Mouse (Mus musculus): ENCODE measurements at regions not wholly inside any gene's neighbourhood (a gene's known extent, or its start where the extent isn't known, plus 50 kb on each side); places are given as distances from the start of the nearest gene placed in this dataset.
A peak's percentile ranks its signal among the peaks of the same experiment; 100 is the strongest.

DNA sequence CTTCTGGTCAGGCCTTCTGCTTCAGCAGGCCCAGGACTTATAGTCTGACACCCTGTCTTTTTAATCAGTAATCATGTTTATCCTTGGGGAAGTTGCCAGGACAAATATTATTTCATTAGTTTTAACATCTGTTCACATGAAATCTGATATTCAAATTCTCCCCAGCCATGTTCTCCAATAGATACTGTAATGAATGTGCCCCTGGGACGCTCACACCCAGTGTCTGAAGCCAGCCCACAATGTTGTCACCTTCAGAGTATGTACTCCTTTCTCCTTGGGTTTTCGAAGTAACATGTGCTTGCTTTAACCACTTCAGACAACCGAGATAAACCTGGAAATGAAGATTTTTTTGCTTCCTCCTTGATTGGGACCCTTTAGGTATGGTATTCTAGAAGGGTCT lies 156.3 kb downstream of the Ackr3 start:
- no peak overlapping the region for H3K9ac ChIP-seq (replicated peaks; ENCODE audit: low read length)
- H3K36me3 ChIP-seq (ENCODE audit: insufficient read depth, low read length), result no peaks in the 10 kb centered on the region
- no peak overlapping the region for H3K27ac ChIP-seq (ENCODE audit: low read length)
- H3K27me3 ChIP-seq (ENCODE audit: insufficient read depth, low read length), result peaks cover 3% of the 10 kb centered on the region; the same call in 1 of the 2 replicates
- WGBS, result 68% methylated on average over 3 of the region's 3 CpGs
- no peak for ATAC-seq (ENCODE audit: low FRiP score, low TSS enrichment)
- no peaks in the 10 kb centered on the region for H3K9me3 ChIP-seq (ENCODE audit: low read length)
- H3K4me3 ChIP-seq (ENCODE audit: low read length), result no peak overlapping the region
- H3K4me2 ChIP-seq (replicated peaks; ENCODE audit: low read depth, low read length), result no peak overlapping the region
- no peaks in the 10 kb centered on the region for H3K4me1 ChIP-seq (ENCODE audit: insufficient read depth, low read length)

DNA sequence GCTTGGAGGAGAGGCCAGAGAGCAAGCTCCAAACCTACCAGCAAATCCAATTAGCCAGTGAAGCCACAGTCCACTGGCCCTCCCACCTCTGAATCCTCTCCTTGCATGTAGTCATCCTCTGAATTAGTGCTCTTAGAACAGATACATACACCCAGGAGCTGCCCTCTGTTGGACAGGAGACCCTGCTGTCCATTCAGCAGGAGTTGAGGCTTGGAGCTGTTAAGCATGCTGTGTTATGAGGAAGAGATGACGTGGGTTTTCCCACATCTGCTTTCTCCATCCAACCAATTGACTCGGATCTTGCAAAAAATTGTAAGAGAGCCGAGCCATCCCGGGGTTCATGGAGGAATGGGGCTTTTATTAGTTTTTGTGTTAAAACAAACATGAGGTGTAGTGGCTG lies 160.7 kb downstream of the Ackr3 start:
- Histone ChIP-seq H3K4me3 (ENCODE audit: low read length) (no peak overlapping the region), H3K4me2 (replicated peaks; ENCODE audit: low read depth, low read length) (no peak overlapping the region), H3K27me3 (ENCODE audit: insufficient read depth, low read length) (no peaks in the 10 kb centered on the region), H3K27ac (ENCODE audit: low read length) (no peak overlapping the region), H3K4me1 (ENCODE audit: insufficient read depth, low read length) (no peaks in the 10 kb centered on the region), H3K36me3 (ENCODE audit: insufficient read depth, low read length) (no peaks in the 10 kb centered on the region), H3K9me3 (ENCODE audit: low read length) (no peaks in the 10 kb centered on the region), H3K9ac (replicated peaks; ENCODE audit: low read length) (no peak overlapping the region)
- 76% methylated on average over 4 of the region's 4 CpGs for WGBS
- no peak for ATAC-seq (ENCODE audit: low FRiP score, low TSS enrichment)

DNA sequence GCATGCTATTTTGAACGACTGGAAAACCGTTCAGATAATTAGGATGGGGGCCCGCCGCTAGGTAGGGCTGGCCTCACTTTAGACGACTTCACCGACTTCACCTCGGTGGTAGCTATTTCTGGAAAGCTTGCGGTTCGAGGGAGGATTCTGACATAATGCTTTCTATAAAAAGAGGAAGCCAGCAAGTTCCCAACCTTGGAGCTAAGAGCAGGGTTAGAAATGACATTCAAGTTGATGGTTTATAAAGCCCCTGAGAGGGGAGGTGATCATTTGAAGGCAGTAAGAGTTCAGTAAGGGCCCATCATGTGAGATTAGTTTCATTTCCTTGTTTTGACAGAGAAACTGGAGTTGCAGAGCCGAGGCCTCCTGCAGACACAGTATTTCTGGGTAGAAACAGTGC lies 164.8 kb downstream of the Ackr3 start:
- WGBS, result 55% methylated on average over 10 of the region's 10 CpGs
- Histone ChIP-seq H3K36me3 (ENCODE audit: insufficient read depth, low read length) (no peaks in the 10 kb centered on the region), H3K27ac (ENCODE audit: low read length) (no peak overlapping the region), H3K9me3 (ENCODE audit: low read length) (peaks cover 5% of the 10 kb centered on the region; the same call in 1 of the 2 replicates), H3K4me3 (ENCODE audit: low read length) (no peak overlapping the region), H3K27me3 (ENCODE audit: insufficient read depth, low read length) (no peaks in the 10 kb centered on the region), H3K9ac (replicated peaks; ENCODE audit: low read length) (no peak overlapping the region), H3K4me2 (replicated peaks; ENCODE audit: low read depth, low read length) (no peak overlapping the region), H3K4me1 (ENCODE audit: insufficient read depth, low read length) (no peaks in the 10 kb centered on the region)
- no peak for ATAC-seq (ENCODE audit: low FRiP score, low TSS enrichment)

DNA sequence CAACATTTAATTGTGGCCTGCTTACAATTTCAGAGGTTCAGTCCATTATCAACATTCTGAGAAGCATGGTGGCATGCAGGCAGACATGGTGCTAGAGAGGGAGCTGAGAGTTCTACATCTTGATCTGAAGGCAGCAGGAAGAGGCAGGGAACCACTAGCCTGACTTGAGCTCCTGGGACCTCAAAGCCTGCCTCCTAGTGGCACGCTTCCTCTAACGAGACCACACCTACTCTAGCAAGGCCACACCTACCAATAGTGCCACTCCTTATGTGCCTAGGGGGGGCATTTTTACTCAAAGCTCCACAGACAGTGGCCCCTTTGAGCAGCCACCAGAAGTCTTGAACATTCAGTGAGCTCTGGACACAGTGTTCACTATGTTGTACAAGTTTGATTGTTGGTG lies 165.5 kb downstream of the Ackr3 start:
- H3K27ac ChIP-seq (ENCODE audit: low read length), result no peak overlapping the region
- H3K4me3 ChIP-seq (ENCODE audit: low read length), result no peak overlapping the region
- no peak overlapping the region for H3K9ac ChIP-seq (replicated peaks; ENCODE audit: low read length)
- 64% methylated on average over 2 of the region's 2 CpGs for WGBS
- H3K36me3 ChIP-seq (ENCODE audit: insufficient read depth, low read length), result no peaks in the 10 kb centered on the region
- H3K27me3 ChIP-seq (ENCODE audit: insufficient read depth, low read length), result no peaks in the 10 kb centered on the region
- peaks cover 5% of the 10 kb centered on the region; the same call in 1 of the 2 replicates for H3K9me3 ChIP-seq (ENCODE audit: low read length)
- ATAC-seq (ENCODE audit: low FRiP score, low TSS enrichment), result no peak
- H3K4me1 ChIP-seq (ENCODE audit: insufficient read depth, low read length), result peaks cover under 1% of the 10 kb centered on the region; the same call in 1 of the 2 replicates
- no peak overlapping the region for H3K4me2 ChIP-seq (replicated peaks; ENCODE audit: low read depth, low read length)

DNA sequence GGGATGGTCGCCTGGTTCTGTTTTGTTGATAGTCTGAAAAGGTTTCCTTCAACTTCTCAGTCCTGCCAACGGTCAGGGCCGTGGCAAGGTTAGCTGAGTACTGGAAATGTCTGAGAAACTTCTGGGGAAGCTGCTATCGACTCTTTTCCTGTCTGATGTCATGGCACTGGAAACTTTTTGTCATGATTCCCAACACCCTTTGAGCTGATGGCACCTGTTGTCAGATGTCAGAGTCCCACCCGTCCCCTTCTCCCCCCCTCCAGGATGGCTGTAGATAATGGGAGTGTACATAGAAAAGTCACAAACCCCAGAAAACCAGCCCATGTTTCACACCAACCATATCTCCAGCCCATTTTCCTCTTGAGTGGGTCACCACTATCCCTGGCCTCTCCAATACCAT lies 167.0 kb downstream of the Ackr3 start:
- H3K27ac ChIP-seq (ENCODE audit: low read length), result no peak overlapping the region
- H3K36me3 ChIP-seq (ENCODE audit: insufficient read depth, low read length), result no peaks in the 10 kb centered on the region
- no peak overlapping the region for H3K9ac ChIP-seq (replicated peaks; ENCODE audit: low read length)
- WGBS, result 79% methylated on average over 5 of the region's 5 CpGs
- H3K27me3 ChIP-seq (ENCODE audit: insufficient read depth, low read length), result no peaks in the 10 kb centered on the region
- peaks cover 9% of the 10 kb centered on the region; the same call in 1 of the 2 replicates for H3K4me1 ChIP-seq (ENCODE audit: insufficient read depth, low read length)
- no peak overlapping the region for H3K4me2 ChIP-seq (replicated peaks; ENCODE audit: low read depth, low read length)
- no peak for ATAC-seq (ENCODE audit: low FRiP score, low TSS enrichment)
- peaks cover 5% of the 10 kb centered on the region; the same call in 1 of the 2 replicates for H3K9me3 ChIP-seq (ENCODE audit: low read length)
- no peak overlapping the region for H3K4me3 ChIP-seq (ENCODE audit: low read length)

DNA sequence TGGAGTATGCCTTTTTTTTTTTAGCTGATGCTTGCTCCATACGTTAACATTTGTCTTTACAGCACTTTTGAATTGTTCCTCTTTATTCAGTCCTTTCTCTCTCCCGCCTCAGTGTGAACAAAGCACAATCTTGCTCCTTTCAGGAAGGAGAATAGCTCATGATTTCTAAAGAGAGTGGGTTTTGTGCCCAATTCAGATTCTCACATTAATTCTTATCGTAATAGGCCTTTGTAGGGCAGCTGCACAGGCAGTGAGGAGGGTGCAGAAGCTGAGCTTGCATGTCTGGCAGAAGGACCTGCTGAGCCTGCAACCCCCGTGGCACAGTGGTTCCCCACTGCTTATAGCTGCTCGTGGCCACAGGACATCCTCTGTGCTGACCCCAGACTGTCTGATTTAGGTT lies 169.2 kb downstream of the Ackr3 start:
- Histone ChIP-seq H3K27me3 (ENCODE audit: insufficient read depth, low read length) (no peaks in the 10 kb centered on the region), H3K9ac (replicated peaks; ENCODE audit: low read length) (no peak overlapping the region), H3K4me2 (replicated peaks; ENCODE audit: low read depth, low read length) (no peak overlapping the region), H3K36me3 (ENCODE audit: insufficient read depth, low read length) (no peaks in the 10 kb centered on the region), H3K27ac (ENCODE audit: low read length) (no peak overlapping the region), H3K9me3 (ENCODE audit: low read length) (peaks cover 5% of the 10 kb centered on the region; the same call in 1 of the 2 replicates), H3K4me3 (ENCODE audit: low read length) (no peak overlapping the region), H3K4me1 (ENCODE audit: insufficient read depth, low read length) (peaks cover 12% of the 10 kb centered on the region; the same call in 1 of the 2 replicates)
- no peak for ATAC-seq (ENCODE audit: low FRiP score, low TSS enrichment)
- 92% methylated on average over 5 of the region's 5 CpGs for WGBS

DNA sequence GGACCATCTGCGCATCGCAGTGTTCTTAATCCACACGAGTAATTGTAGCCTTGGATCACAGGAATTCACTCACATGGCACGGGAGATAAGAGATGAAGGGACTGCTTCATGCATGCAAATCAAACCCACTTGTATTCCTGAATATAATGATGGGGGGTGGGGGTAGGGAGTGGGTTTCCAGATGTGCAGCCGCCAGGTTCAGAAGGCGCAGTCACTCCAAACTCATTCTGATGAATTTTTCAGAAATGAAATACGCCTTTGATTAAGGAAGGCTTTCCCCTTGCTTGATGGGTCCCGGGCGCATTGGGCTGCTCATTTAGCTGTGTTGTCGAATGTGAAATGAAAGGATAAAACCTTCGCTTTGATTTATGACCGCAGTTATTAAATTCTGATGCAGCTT lies 170.7 kb downstream of the Ackr3 start:
- Histone ChIP-seq H3K36me3 (ENCODE audit: insufficient read depth, low read length) (no peaks in the 10 kb centered on the region), H3K4me2 (replicated peaks; ENCODE audit: low read depth, low read length) (0 out of 2 replicates have a peak overlapping the region, but pooled peaks have one; percentile 8), H3K9me3 (ENCODE audit: low read length) (peaks cover 5% of the 10 kb centered on the region; the same call in 1 of the 2 replicates), H3K4me3 (ENCODE audit: low read length) (no peak overlapping the region), H3K27ac (ENCODE audit: low read length) (no peak overlapping the region), H3K27me3 (ENCODE audit: insufficient read depth, low read length) (no peaks in the 10 kb centered on the region), H3K9ac (replicated peaks; ENCODE audit: low read length) (no peak overlapping the region), H3K4me1 (ENCODE audit: insufficient read depth, low read length) (peaks cover 17% of the 10 kb centered on the region; the same call in 1 of the 2 replicates)
- no peak for ATAC-seq (ENCODE audit: low FRiP score, low TSS enrichment)
- 60% methylated on average over 12 of the region's 12 CpGs for WGBS

DNA sequence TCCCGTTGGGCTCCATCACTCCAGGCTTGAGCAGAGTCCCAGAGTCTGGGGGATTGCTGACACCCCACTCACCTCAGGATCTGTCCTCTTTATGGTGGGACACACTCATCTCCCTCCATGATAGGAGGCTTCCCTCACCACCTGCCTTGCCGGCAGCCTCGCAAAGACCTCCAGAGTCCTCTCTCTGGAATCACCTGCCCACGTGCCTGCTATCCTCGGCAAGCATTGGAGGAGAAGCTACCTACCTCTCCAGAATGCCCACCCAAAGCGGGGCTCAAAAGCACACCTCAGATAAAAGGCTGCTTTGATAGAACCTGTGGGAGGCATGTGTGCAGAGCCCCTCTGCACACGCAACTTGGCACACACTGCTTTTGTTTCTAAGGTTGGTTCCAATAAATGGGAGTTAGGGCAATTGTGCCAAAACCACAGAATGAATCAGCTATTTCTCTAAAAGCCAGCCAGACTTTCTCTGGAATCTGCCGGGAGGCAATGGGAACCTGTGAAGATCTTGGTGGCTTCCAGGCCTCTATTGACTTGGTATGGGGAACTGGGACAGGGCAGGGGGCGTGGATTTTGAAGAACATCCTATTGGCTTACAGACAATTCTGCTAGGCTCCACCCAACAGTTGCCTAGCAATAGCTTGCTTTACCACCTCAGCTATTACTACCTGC lies 176.4 kb downstream of the Ackr3 start:
- H3K27ac ChIP-seq (ENCODE audit: low read length), result no peak overlapping the region
- no peaks in the 10 kb centered on the region for H3K36me3 ChIP-seq (ENCODE audit: insufficient read depth, low read length)
- no peak for ATAC-seq (ENCODE audit: low FRiP score, low TSS enrichment)
- H3K27me3 ChIP-seq (ENCODE audit: insufficient read depth, low read length), result no peaks in the 10 kb centered on the region
- H3K4me3 ChIP-seq (ENCODE audit: low read length), result no peak overlapping the region
- no peak overlapping the region for H3K4me2 ChIP-seq (replicated peaks; ENCODE audit: low read depth, low read length)
- no peak overlapping the region for H3K9ac ChIP-seq (replicated peaks; ENCODE audit: low read length)
- WGBS, result 95% methylated on average over 9 of the region's 9 CpGs
- H3K9me3 ChIP-seq (ENCODE audit: low read length), result no peaks in the 10 kb centered on the region
- H3K4me1 ChIP-seq (ENCODE audit: insufficient read depth, low read length), result 0 out of 2 replicates have a peak, but pooled peaks cover 8% of the 10 kb centered on the region

DNA sequence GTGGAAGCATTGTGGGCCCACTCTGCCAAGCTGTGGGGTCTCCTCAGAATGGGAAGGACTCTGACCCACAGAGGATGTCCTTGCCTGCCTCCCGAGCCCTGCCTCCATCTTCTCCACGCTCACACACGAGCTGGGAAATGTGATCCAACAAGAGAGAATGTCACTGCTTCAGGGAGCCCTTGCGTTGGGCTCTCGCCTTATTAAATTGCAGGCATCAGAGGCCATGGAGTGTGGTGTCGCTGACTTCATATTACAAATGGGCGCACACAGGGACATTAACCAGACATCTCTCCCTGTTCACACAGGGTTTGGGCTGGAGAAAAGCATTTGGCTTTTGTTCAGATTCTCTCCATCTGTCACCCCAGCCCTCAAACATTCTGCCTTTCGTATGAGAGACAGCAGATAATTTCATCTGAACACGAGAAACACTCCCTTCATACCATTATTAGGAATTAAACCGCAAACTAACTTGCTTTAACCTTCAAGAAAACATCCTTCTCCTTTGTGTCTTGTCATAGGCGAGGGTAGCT lies 179.2 kb downstream of the Ackr3 start:
- H3K4me1 ChIP-seq (ENCODE audit: insufficient read depth, low read length), result 0 out of 2 replicates have a peak, but pooled peaks cover 5% of the 10 kb centered on the region
- 58% methylated on average over 11 of the region's 11 CpGs for WGBS
- no peak overlapping the region for H3K4me2 ChIP-seq (replicated peaks; ENCODE audit: low read depth, low read length)
- no peak for ATAC-seq (ENCODE audit: low FRiP score, low TSS enrichment)
- H3K27ac ChIP-seq (ENCODE audit: low read length), result no peak overlapping the region
- no peaks in the 10 kb centered on the region for H3K9me3 ChIP-seq (ENCODE audit: low read length)
- H3K9ac ChIP-seq (replicated peaks; ENCODE audit: low read length), result no peak overlapping the region
- no peaks in the 10 kb centered on the region for H3K27me3 ChIP-seq (ENCODE audit: insufficient read depth, low read length)
- H3K36me3 ChIP-seq (ENCODE audit: insufficient read depth, low read length), result no peaks in the 10 kb centered on the region
- H3K4me3 ChIP-seq (ENCODE audit: low read length), result no peak overlapping the region

DNA sequence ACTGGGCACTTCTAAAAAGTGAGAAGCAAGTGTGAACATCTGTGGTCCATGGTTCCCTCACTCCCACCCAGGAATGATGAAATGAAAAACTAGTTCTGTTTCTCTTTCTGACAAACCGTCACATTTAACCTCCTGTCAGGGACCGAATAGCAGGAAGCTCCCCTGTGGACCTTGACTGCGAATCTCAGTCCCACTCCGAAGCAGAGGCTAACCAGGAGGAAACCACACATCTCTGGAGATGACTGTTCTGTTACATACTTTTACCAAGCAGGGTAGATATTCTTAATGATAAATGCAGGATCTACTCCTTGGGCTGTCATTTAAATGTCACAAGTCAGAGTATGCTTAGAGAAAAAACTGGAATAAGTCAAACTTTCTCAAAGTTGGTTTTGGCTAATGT lies 181.2 kb downstream of the Ackr3 start:
- Histone ChIP-seq H3K27ac (ENCODE audit: low read length) (no peak overlapping the region), H3K9ac (replicated peaks; ENCODE audit: low read length) (no peak overlapping the region), H3K4me3 (ENCODE audit: low read length) (no peak overlapping the region), H3K4me2 (replicated peaks; ENCODE audit: low read depth, low read length) (no peak overlapping the region), H3K36me3 (ENCODE audit: insufficient read depth, low read length) (no peaks in the 10 kb centered on the region), H3K27me3 (ENCODE audit: insufficient read depth, low read length) (no peaks in the 10 kb centered on the region), H3K9me3 (ENCODE audit: low read length) (no peaks in the 10 kb centered on the region), H3K4me1 (ENCODE audit: insufficient read depth, low read length) (no peaks in the 10 kb centered on the region)
- 73% methylated on average over 4 of the region's 4 CpGs for WGBS
- ATAC-seq (ENCODE audit: low FRiP score, low TSS enrichment), result no peak

Measured in kidney, embryonic 16.5 days (tissue).